Mouse (Mus musculus): Measurements from ENCODE around the gene Emb. TPM values are rescaled to one million over a fixed set of nuclear protein-coding genes. Genes with fewer than 3 reads are reported as not detected.

Emb gene
- polyA plus RNA-seq (2017; shearing (Covaris generic)): 103 TPM

GRCm38 (mm10) chr13:117208236-117208635 lies at the start of gene Emb:
Emb (plus strand) TSS chr13:117208536.

GRCm38 (mm10) chr13:117220501-117221321 lies 12.4 kb downstream of the Emb start, which contains the start of gene Gm17509:
Gm17509 (minus strand) TSS chr13:117221075.

Other genes with a start within 250 kb of the Emb start
- 41.0 TPM for gene Parp8, start 183.0 kb upstream of the Emb start, polyA plus RNA-seq (2017; shearing (Covaris generic))
- gene Gm17509, start 12.5 kb downstream of the Emb start, polyA plus RNA-seq (2017; shearing (Covaris generic)): 1.1 TPM

Data from CD4-positive, CD25-positive, alpha-beta regulatory T cell (primary cell).